Mouse (Mus musculus): ENCODE results near the gene Slc4a5.

Gene Slc4a5

GRCm38 (mm10) chr6:83233306-83233705, 13.7 kb downstream of the Slc4a5 start:
- no peak for DNase-seq

GRCm38 (mm10) chr6:83234280-83234741, 14.7 kb downstream of the Slc4a5 start:
- no peak for DNase-seq

GRCm38 (mm10) chr6:83237123-83237522, 17.5 kb downstream of the Slc4a5 start:
- DNase-seq, result no peak

GRCm38 (mm10) chr6:83244422-83245061, 24.9 kb downstream of the Slc4a5 start:
- no peak for DNase-seq

- DNase-seq, result no peak
Measured at GRCm38 (mm10) chr6:83245134-83245533, 25.5 kb downstream of the Slc4a5 start.

- no peak for DNase-seq
Measured at GRCm38 (mm10) chr6:83245997-83246396, 26.4 kb downstream of the Slc4a5 start.

GRCm38 (mm10) chr6:83246750-83247149, 27.1 kb downstream of the Slc4a5 start:
- no peak for DNase-seq

- no peak for DNase-seq
Measured at GRCm38 (mm10) chr6:83247153-83247552, 27.5 kb downstream of the Slc4a5 start.

- DNase-seq, result no peak
Measured at GRCm38 (mm10) chr6:83254242-83254641, 34.6 kb downstream of the Slc4a5 start.

GRCm38 (mm10) chr6:83264516-83264915, 44.9 kb downstream of the Slc4a5 start:
- DNase-seq, result peak; percentile 8

GRCm38 (mm10) chr6:83265253-83265652, 45.6 kb downstream of the Slc4a5 start:
- peak; percentile 16 for DNase-seq

GRCm38 (mm10) chr6:83265653-83266052, 46.0 kb downstream of the Slc4a5 start:
- DNase-seq, result no peak

- no peak for DNase-seq
Measured at GRCm38 (mm10) chr6:83267616-83268015, 48.0 kb downstream of the Slc4a5 start.

- DNase-seq, result peak; percentile 64
Measured at GRCm38 (mm10) chr6:83268144-83269010, 48.7 kb downstream of the Slc4a5 start.

GRCm38 (mm10) chr6:83273733-83274132, 54.1 kb downstream of the Slc4a5 start:
- peak; percentile 22 for DNase-seq

GRCm38 (mm10) chr6:83277151-83277550, 57.5 kb downstream of the Slc4a5 start:
- no peak for DNase-seq

GRCm38 (mm10) chr6:83278881-83279280, 59.3 kb downstream of the Slc4a5 start:
- peak; percentile 49 for DNase-seq

GRCm38 (mm10) chr6:83280256-83280955, 60.8 kb downstream of the Slc4a5 start:
- DNase-seq, result peak; percentile 36

GRCm38 (mm10) chr6:83300447-83301229, 81.0 kb downstream of the Slc4a5 start:
- no peak for DNase-seq

- no peak for DNase-seq
Measured at GRCm38 (mm10) chr6:83301294-83301693, 81.7 kb downstream of the Slc4a5 start.

- no peak for DNase-seq
Measured at GRCm38 (mm10) chr6:83302264-83302663, 82.6 kb downstream of the Slc4a5 start.

GRCm38 (mm10) chr6:83309017-83309416, 89.4 kb downstream of the Slc4a5 start:
- no peak for DNase-seq

- DNase-seq, result no peak
Measured at GRCm38 (mm10) chr6:83311206-83311605, 91.6 kb downstream of the Slc4a5 start.

Data from thymus, postnatal 25 days (tissue).